Mouse (Mus musculus) MEL (cell line): Measurements from ENCODE around the gene Aarsd1. TPM values are rescaled to one million over a fixed set of nuclear protein-coding genes. Genes with fewer than 3 reads are reported as not detected.
A peak's percentile ranks its signal among the peaks of the same experiment; 100 is the strongest.

Experiments used
- DNase-seq: peaks from one replicate; pipeline ENCODE4 v3.0.0; 2011; ENCODE audit warnings: low read depth, low spot score
- H3K27ac ChIP-seq: 2 replicates; pipeline ENCODE4 v1.5.1; 2012; ENCODE audit warnings: low read depth, mild to moderate bottlenecking, control low read depth, low read length, moderate library complexity; ENCODE audit not compliant: control insufficient read depth
- H3K27me3 ChIP-seq, 2 experiments: fragments of 150-350 bp in 1 of 2; sonication (generic) in 1 of 2; 2 replicates each; pipeline ENCODE4 v1.6.1; 2012; ENCODE audit warnings: low read length in 2 of 2, mild to moderate bottlenecking in 2 of 2, improper control_type of control experiment in 1 of 2, moderate library complexity in 1 of 2; ENCODE audit not compliant: insufficient read depth in 2 of 2, control insufficient read depth in 1 of 2
- H3K36me3 ChIP-seq, 2 experiments: 2 replicates each; pipeline ENCODE4 v1.6.1; 2012 to 2014; ENCODE audit warnings: low read length in 2 of 2, improper control_type of control experiment in 1 of 2, inconsistent platforms in 1 of 2, mild to moderate bottlenecking in 1 of 2; ENCODE audit not compliant: insufficient read depth in 2 of 2, control insufficient read depth in 1 of 2
- H3K4me1 ChIP-seq, 2 experiments: fragments of 150-350 bp in 1 of 2; sonication (generic) in 1 of 2; 2 replicates each; pipeline ENCODE4 v1.6.1; 2012; ENCODE audit warnings: low read length in 2 of 2, improper control_type of control experiment in 1 of 2, mild to moderate bottlenecking in 1 of 2; ENCODE audit not compliant: insufficient read depth in 2 of 2, control insufficient read depth in 1 of 2
- H3K4me3 ChIP-seq, 2 experiments: fragments of 150-350 bp in 1 of 2; sonication (generic) in 1 of 2; 2 replicates each; pipeline ENCODE4 v1.5.1; 2012; ENCODE audit warnings: low read depth in 2 of 2, low read length in 2 of 2, mild to moderate bottlenecking in 2 of 2, moderate library complexity in 2 of 2, control low read depth in 1 of 2, improper control_type of control experiment in 1 of 2; ENCODE audit not compliant: control insufficient read depth in 1 of 2, insufficient read depth in 1 of 2
- H3K79me2 ChIP-seq: 2 replicates; pipeline ENCODE4 v1.6.1; 2012; ENCODE audit warnings: mild to moderate bottlenecking, low read length, moderate library complexity; ENCODE audit not compliant: control insufficient read depth, poor library complexity, insufficient read depth
- H3K9ac ChIP-seq: 2 replicates; pipeline ENCODE4 v1.6.1; 2012; ENCODE audit warnings: low read depth, mild to moderate bottlenecking, control low read depth, low read length, moderate library complexity; ENCODE audit not compliant: control insufficient read depth, poor library complexity, severe bottlenecking
- H3K9me3 ChIP-seq: fragments of 150-350 bp; sonication (generic); replicated peaks from 2 replicates; pipeline ENCODE4 v1.6.1; 2012; ENCODE audit warnings: mild to moderate bottlenecking, low read length, improper control_type of control experiment, moderate library complexity; ENCODE audit not compliant: insufficient read depth
- BHLHE40 ChIP-seq: IDR thresholded peaks from 2 replicates; pipeline ENCODE4 v1.6.1; 2012; ENCODE audit warnings: low read depth, mild to moderate bottlenecking, inconsistent platforms, low read length, improper control_type of control experiment, borderline replicate concordance
- CHD1 ChIP-seq: IDR thresholded peaks from 2 replicates; pipeline ENCODE4 v1.6.1; 2012; ENCODE audit warnings: low read depth, mild to moderate bottlenecking, inconsistent platforms, low read length, improper control_type of control experiment
- CHD2 ChIP-seq: IDR thresholded peaks from 2 replicates; pipeline ENCODE4 v1.6.1; 2011; ENCODE audit warnings: low read length, improper control_type of control experiment
- CTCF ChIP-seq, 3 experiments: IDR thresholded peaks in 2 of 3; conservative IDR thresholded peaks in 1 of 3; 2 replicates each; pipeline ENCODE4 v1.5.1; 2011 to 2012; ENCODE audit warnings: low read length in 3 of 3, low read depth in 2 of 3, mild to moderate bottlenecking in 2 of 3, improper control_type of control experiment in 1 of 3, inconsistent platforms in 1 of 3, mixed read lengths in 1 of 3, moderate library complexity in 1 of 3; ENCODE audit not compliant: control insufficient read depth in 1 of 3, insufficient read depth in 1 of 3, poor library complexity in 1 of 3, severe bottlenecking in 1 of 3
- E2F4 ChIP-seq: IDR thresholded peaks from 2 replicates; pipeline ENCODE4 v1.6.1; 2011; ENCODE audit warnings: low read depth, low read length, improper control_type of control experiment, borderline replicate concordance
- EP300 ChIP-seq, 2 experiments: IDR thresholded peaks; 2 replicates each; pipeline ENCODE4 v1.6.1; 2011; ENCODE audit warnings: improper control_type of control experiment in 2 of 2, low read length in 2 of 2, low read depth in 1 of 2, mild to moderate bottlenecking in 1 of 2
- ETS1 ChIP-seq: IDR thresholded peaks from 2 replicates; pipeline ENCODE4 v1.6.1; 2012; ENCODE audit warnings: low read depth, mild to moderate bottlenecking, inconsistent platforms, low read length, improper control_type of control experiment, moderate library complexity
- GABPA ChIP-seq: IDR thresholded peaks from 2 replicates; pipeline ENCODE4 v1.6.1; 2012; ENCODE audit warnings: low read depth, mild to moderate bottlenecking, inconsistent platforms, low read length, improper control_type of control experiment, moderate library complexity
- GATA1 ChIP-seq: IDR thresholded peaks from 2 replicates; pipeline ENCODE4 v1.6.1; 2011; ENCODE audit warnings: low read depth, low read length, improper control_type of control experiment
- HCFC1 ChIP-seq: IDR thresholded peaks from 2 replicates; pipeline ENCODE4 v1.6.1; 2012; ENCODE audit warnings: low read depth, mild to moderate bottlenecking, inconsistent platforms, low read length, improper control_type of control experiment, moderate library complexity
- JUND ChIP-seq: IDR thresholded peaks from 2 replicates; pipeline ENCODE4 v1.6.1; 2011; ENCODE audit warnings: low read depth, mild to moderate bottlenecking, improper control_type of control experiment, low read length
- KAT2A ChIP-seq: conservative IDR thresholded peaks from 2 replicates; pipeline ENCODE4 v1.6.1; 2012; ENCODE audit warnings: low read depth, low read length, improper control_type of control experiment, inconsistent platforms
- MAFK ChIP-seq: IDR thresholded peaks from 2 replicates; pipeline ENCODE4 v1.6.1; 2011; ENCODE audit warnings: low read depth, mild to moderate bottlenecking, low read length, improper control_type of control experiment, borderline replicate concordance
- MAX ChIP-seq: IDR thresholded peaks from 2 replicates; pipeline ENCODE4 v1.6.1; 2011; ENCODE audit warnings: low read length, improper control_type of control experiment
- MAZ ChIP-seq: IDR thresholded peaks from 2 replicates; pipeline ENCODE4 v1.6.1; 2012; ENCODE audit warnings: low read depth, mild to moderate bottlenecking, inconsistent platforms, low read length, improper control_type of control experiment
- MEF2A ChIP-seq: IDR thresholded peaks from 2 replicates; pipeline ENCODE4 v1.6.1; 2014; ENCODE audit warnings: low read depth, mild to moderate bottlenecking, inconsistent platforms, low read length, improper control_type of control experiment; ENCODE audit not compliant: poor library complexity, insufficient replicate concordance, severe bottlenecking; ENCODE audit errors: extremely low read depth
- MXI1 ChIP-seq: IDR thresholded peaks from 2 replicates; pipeline ENCODE4 v1.6.1; 2011; ENCODE audit warnings: mild to moderate bottlenecking, low read depth, low read length, improper control_type of control experiment
- MYB ChIP-seq: IDR thresholded peaks from 2 replicates; pipeline ENCODE4 v1.6.1; 2011; ENCODE audit warnings: mild to moderate bottlenecking, low read depth, low read length, improper control_type of control experiment
- MYC ChIP-seq: IDR thresholded peaks from 2 replicates; pipeline ENCODE4 v1.6.1; 2011; ENCODE audit warnings: low read depth, mild to moderate bottlenecking, low read length, improper control_type of control experiment, moderate library complexity
- NELFE ChIP-seq: IDR thresholded peaks from 2 replicates; pipeline ENCODE4 v1.6.1; 2011; ENCODE audit warnings: low read depth, low read length, improper control_type of control experiment
- NRF1 ChIP-seq: IDR thresholded peaks from 2 replicates; pipeline ENCODE4 v1.6.1; 2014; ENCODE audit warnings: low read depth, mild to moderate bottlenecking, inconsistent platforms, low read length, improper control_type of control experiment, moderate library complexity; ENCODE audit not compliant: poor library complexity, insufficient read depth, severe bottlenecking
- POLR2A ChIP-seq, 2 experiments: IDR thresholded peaks; 2 replicates each; pipeline ENCODE4 v1.6.1; 2011 to 2012; ENCODE audit warnings: low read length in 2 of 2, mild to moderate bottlenecking in 2 of 2, control low read depth in 1 of 2, improper control_type of control experiment in 1 of 2, low read depth in 1 of 2, moderate library complexity in 1 of 2; ENCODE audit not compliant: control insufficient read depth in 1 of 2, insufficient read depth in 1 of 2, poor library complexity in 1 of 2
- POLR2AphosphoS2 ChIP-seq: IDR thresholded peaks from 2 replicates; pipeline ENCODE4 v1.6.1; 2011; ENCODE audit warnings: low read length, improper control_type of control experiment
- POLR2AphosphoS5 ChIP-seq: IDR thresholded peaks from 2 replicates; pipeline ENCODE4 v1.6.1; 2012; ENCODE audit warnings: low read depth, borderline replicate concordance, mild to moderate bottlenecking, inconsistent platforms, low read length, moderate library complexity, mixed read lengths
- RAD21 ChIP-seq: IDR thresholded peaks from 2 replicates; pipeline ENCODE4 v1.6.1; 2011; ENCODE audit warnings: mild to moderate bottlenecking, low read depth, low read length, improper control_type of control experiment
- RCOR1 ChIP-seq: IDR thresholded peaks from 2 replicates; pipeline ENCODE4 v1.6.1; 2012; ENCODE audit warnings: low read depth, mild to moderate bottlenecking, inconsistent platforms, low read length, improper control_type of control experiment
- SIN3A ChIP-seq: IDR thresholded peaks from 2 replicates; pipeline ENCODE4 v1.6.1; 2012; ENCODE audit warnings: low read length, improper control_type of control experiment, inconsistent platforms
- SMC3 ChIP-seq: IDR thresholded peaks from 2 replicates; pipeline ENCODE4 v1.6.1; 2011; ENCODE audit warnings: low read depth, low read length, improper control_type of control experiment
- TAL1 ChIP-seq: IDR thresholded peaks from 2 replicates; pipeline ENCODE4 v1.6.1; 2012; ENCODE audit warnings: mild to moderate bottlenecking, inconsistent platforms, low read length, moderate library complexity, mixed read lengths
- TBP ChIP-seq: IDR thresholded peaks from 2 replicates; pipeline ENCODE4 v1.8.0; 2011; ENCODE audit warnings: low read depth, low read length, improper control_type of control experiment
- TCF12 ChIP-seq: IDR thresholded peaks from 2 replicates; pipeline ENCODE4 v1.6.1; 2014; ENCODE audit warnings: low read depth, mild to moderate bottlenecking, inconsistent platforms, low read length, improper control_type of control experiment, moderate library complexity
- UBTF ChIP-seq: IDR thresholded peaks from 2 replicates; pipeline ENCODE4 v1.6.1; 2012; ENCODE audit warnings: low read depth, mild to moderate bottlenecking, inconsistent platforms, low read length, improper control_type of control experiment, moderate library complexity, borderline replicate concordance; ENCODE audit not compliant: insufficient read depth
- USF1 ChIP-seq: IDR thresholded peaks from 2 replicates; pipeline ENCODE4 v1.6.1; 2014; ENCODE audit warnings: low read depth, mild to moderate bottlenecking, inconsistent platforms, low read length, improper control_type of control experiment, moderate library complexity
- USF2 ChIP-seq, 2 experiments: IDR thresholded peaks; 2 replicates each; pipeline ENCODE4 v1.6.1; 2011 to 2012; ENCODE audit warnings: improper control_type of control experiment in 2 of 2, low read length in 2 of 2, borderline replicate concordance in 1 of 2, inconsistent platforms in 1 of 2, low read depth in 1 of 2, mild to moderate bottlenecking in 1 of 2; ENCODE audit not compliant: insufficient read depth in 1 of 2
- ZC3H11A ChIP-seq: IDR thresholded peaks from 2 replicates; pipeline ENCODE4 v1.6.1; 2012; ENCODE audit warnings: low read depth, mild to moderate bottlenecking, inconsistent platforms, low read length, improper control_type of control experiment
- ZKSCAN1 ChIP-seq: IDR thresholded peaks from 2 replicates; pipeline ENCODE4 v1.6.1; 2012; ENCODE audit warnings: low read depth, mild to moderate bottlenecking, inconsistent platforms, low read length, improper control_type of control experiment, moderate library complexity
- ZMIZ1 ChIP-seq: IDR thresholded peaks from 2 replicates; pipeline ENCODE4 v1.6.1; 2012; ENCODE audit warnings: low read depth, mild to moderate bottlenecking, inconsistent platforms, low read length, improper control_type of control experiment, moderate library complexity
- ZNF384 ChIP-seq: IDR thresholded peaks from 2 replicates; pipeline ENCODE4 v1.6.1; 2012; ENCODE audit warnings: low read depth, mild to moderate bottlenecking, inconsistent platforms, low read length, improper control_type of control experiment
- polyA plus RNA-seq, 2 experiments: library from polyadenylated mRNA; stranded (reverse) in 1 of 2; unstranded in 1 of 2; fragments of >175 nt in 1 of 2; fragments of >200 nt in 1 of 2; gene quantifications; 2 replicates each; pipeline versions ENCODE4 v1.2.1 to v1.2.4; 2012; ENCODE audit warnings: low replicate concordance in 2 of 2, low read depth in 1 of 2; ENCODE audit not compliant: insufficient read length in 2 of 2, insufficient read depth in 1 of 2, missing spikeins in 1 of 2
- total RNA-seq: library from RNA; depleted of rRNA; stranded (reverse); fragments of 300-350 nt; gene quantifications from 2 replicates; pipeline ENCODE4 v1.2.3, GENCODE M21; 2012

The Aarsd1 gene
- total and polyA plus RNA-seq, 3 experiments: 80.5 to 371 (median 133) TPM

DNA sequence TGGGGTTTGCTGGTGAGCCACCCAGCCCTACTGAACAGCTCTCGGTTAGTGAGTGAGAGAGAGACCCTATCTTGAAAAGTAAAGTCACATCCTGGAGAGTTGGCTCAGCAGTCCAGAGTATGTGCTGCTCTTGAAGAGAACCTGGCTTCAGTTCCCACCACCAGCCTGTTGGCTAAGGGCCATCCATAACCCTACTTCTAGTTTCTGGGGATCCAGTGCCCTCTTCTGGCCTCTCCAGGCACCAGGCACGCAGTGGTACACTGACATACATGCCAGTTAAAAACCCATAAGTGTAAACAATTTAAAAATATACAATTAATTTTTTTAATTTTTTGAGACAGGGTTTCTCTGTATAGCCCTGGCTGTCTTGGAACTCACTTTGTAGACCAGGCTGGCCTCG lies 33.0 kb upstream of the Aarsd1 start:
- peak; percentile 87 for DNase-seq
- H3K9ac ChIP-seq: peak overlapping the region; percentile 11; the same call in 1 of the 2 replicates
- TF ChIP-seq CHD2 (no peak), CHD1 (no peak), MYB (no peak), UBTF (no peak), CTCF (IDR thresholded peaks at IDR 0.05 in 2 of 3, conservative IDR thresholded peaks at IDR 0.05 in 1 of 3; ENCODE audit: control insufficient read depth in 1 of 3, insufficient read depth in 1 of 3, low read depth in 2 of 3, low read length in 3 of 3, poor library complexity in 1 of 3, severe bottlenecking in 1 of 3) (peak; percentile 41 to 74 (median 74)), MYC (no peak), ZMIZ1 (no peak), ZKSCAN1 (no peak), MXI1 (peak; percentile 38; the same call in 1 of the 2 replicates), GATA1 (no peak), EP300 (IDR thresholded peaks at IDR 0.05; ENCODE audit: low read depth in 1 of 2, low read length in 2 of 2) (no peak), KAT2A (no peak), USF2 (IDR thresholded peaks at IDR 0.05; ENCODE audit: borderline replicate concordance in 1 of 2, insufficient read depth in 1 of 2, low read depth in 1 of 2, low read length in 2 of 2) (no peak), NRF1 (no peak), TAL1 (no peak), BHLHE40 (no peak), RCOR1 (no peak), SMC3 (peak; percentile 49), RAD21 (peak; percentile 65), TBP (peak; percentile 56; the same call in 1 of the 2 replicates), TCF12 (no peak), MAZ (no peak), ZNF384 (no peak), MAX (0 out of 2 replicates have a peak, but pooled peaks have one; percentile 12), ETS1 (no peak), POLR2AphosphoS5 (no peak), JUND (no peak), USF1 (no peak), POLR2A (IDR thresholded peaks at IDR 0.05; ENCODE audit: control insufficient read depth in 1 of 2, insufficient read depth in 1 of 2, low read depth in 1 of 2, low read length in 2 of 2, poor library complexity in 1 of 2) (no peak), NELFE (no peak), GABPA (no peak), POLR2AphosphoS2 (no peak), MAFK (no peak), ZC3H11A (no peak), E2F4 (no peak), HCFC1 (no peak), MEF2A (no peak), SIN3A (peak; percentile 51; the same call in 1 of the 2 replicates)

More for the DNA sequence above, 33.0 kb upstream of the Aarsd1 start:
- Histone ChIP-seq H3K4me3 (no peak overlapping the region), H3K4me1 (peaks cover 17 to 29% of the 10 kb centered on the region in 2 experiments), H3K36me3 (peaks cover 0 to 25% of the 10 kb centered on the region in 2 experiments; a peak in 2 of 4 replicates), H3K9me3 (no peaks in the 10 kb centered on the region), H3K27ac (no peak overlapping the region), H3K27me3 (no peaks in the 10 kb centered on the region), H3K79me2 (peaks cover 1% of the 10 kb centered on the region)
